Mouse (Mus musculus) hindbrain, embryonic 16.5 days (tissue): ENCODE results near the gene Gm20498. TPM values are rescaled to one million over a fixed set of nuclear protein-coding genes. Genes with fewer than 3 reads are reported as not detected.
A peak's percentile ranks its signal among the peaks of the same experiment; 100 is the strongest.
"Not testable (repeated sequence)": the region's sequence is repeated elsewhere in the genome, so short reads cannot be mapped to it uniquely, and the experiment has no call there.

Experiments
- ATAC-seq: fragments of 200-750 bp; cut with Nextera tagmentation; 2 replicates; pipeline ENCODE4 v1.8.0; 2017; ENCODE audit warnings: moderate TSS enrichment, moderate library complexity
- H3K27ac ChIP-seq: fragments of 300-500 bp; sonication (generic); 2 replicates; pipeline ENCODE4 v1.5.1; 2014; ENCODE audit warnings: low read depth, mild to moderate bottlenecking, control low read depth, low read length, moderate library complexity
- H3K27me3 ChIP-seq: fragments of 300-500 bp; sonication (generic); replicated peaks from 2 replicates; pipeline ENCODE4 v1.6.1; 2014; ENCODE audit warnings: low read length; ENCODE audit not compliant: control insufficient read depth, insufficient read depth
- H3K36me3 ChIP-seq: fragments of 300-500 bp; sonication (generic); 2 replicates; pipeline ENCODE4 v1.6.1; 2014; ENCODE audit warnings: mild to moderate bottlenecking, low read length, moderate library complexity, mixed read lengths; ENCODE audit not compliant: control insufficient read depth, insufficient read depth
- H3K4me1 ChIP-seq: fragments of 300-500 bp; sonication (generic); 2 replicates; pipeline ENCODE4 v1.6.1; 2014; ENCODE audit warnings: low read depth, low read length; ENCODE audit not compliant: control insufficient read depth, insufficient read depth
- H3K4me2 ChIP-seq: fragments of 300-500 bp; sonication (generic); 2 replicates; pipeline ENCODE4 v1.6.1; 2014; ENCODE audit warnings: mild to moderate bottlenecking, low read length, control low read depth, moderate library complexity
- H3K4me3 ChIP-seq: fragments of 300-500 bp; sonication (generic); 2 replicates; pipeline ENCODE4 v1.5.1; 2014; ENCODE audit warnings: mild to moderate bottlenecking, low read length, control low read depth, moderate library complexity
- H3K9ac ChIP-seq: fragments of 300-500 bp; sonication (generic); 2 replicates; pipeline ENCODE4 v1.6.1; 2014; ENCODE audit warnings: low read depth, mild to moderate bottlenecking, control low read depth, low read length, moderate library complexity
- H3K9me3 ChIP-seq: fragments of 300-500 bp; sonication (generic); 2 replicates; pipeline ENCODE4 v1.6.1; 2014; ENCODE audit warnings: mild to moderate bottlenecking, low read length, moderate library complexity; ENCODE audit not compliant: control insufficient read depth
- WGBS: fragments of 180-500 bp; shearing (Covaris S2); extraction: QIAGEN DNeasy Blood & Tissue Kit; methylation state at CpG from one replicate; pipeline ENCODE4 v1.1.7; 2014; 5-methylcytosine and 5-hydroxymethylcytosine counted together
- polyA plus RNA-seq: library from polyadenylated mRNA; unstranded; fragments of >200 nt; fragmentation: Nextera tagmentation; extraction: Ambion mirVana; gene quantifications from 2 replicates; pipeline ENCODE4 v1.2.1, GENCODE M21; 2015

The Gm20498 gene
- polyA plus RNA-seq, 1 experiment from 2014 or later, result 44.7 TPM

GRCm38 (mm10) chr12:81490491-81490890 is 42.2 kb downstream of the Gm20498 start:
- H3K27me3 ChIP-seq, result no peaks in the 10 kb centered on the region
- 90% methylated on average over 5 of the region's 5 CpGs for WGBS
- H3K36me3 ChIP-seq, result no peaks in the 10 kb centered on the region
- no peaks in the 10 kb centered on the region for H3K9me3 ChIP-seq
- H3K9ac ChIP-seq, result no peak overlapping the region
- H3K27ac ChIP-seq, result no peak overlapping the region
- H3K4me1 ChIP-seq, result peaks cover under 1% of the 10 kb centered on the region; the same call in 1 of the 2 replicates
- no peak overlapping the region for H3K4me3 ChIP-seq
- no peak overlapping the region for H3K4me2 ChIP-seq
- ATAC-seq, result no peak

GRCm38 (mm10) chr12:81485311-81485710 is 47.4 kb downstream of the Gm20498 start:
- ATAC-seq, result peak; percentile 32; the same call in 1 of the 2 replicates
- no peaks in the 10 kb centered on the region for H3K36me3 ChIP-seq
- peak overlapping the region; percentile 66 for H3K9ac ChIP-seq
- H3K27ac ChIP-seq, result peak overlapping the region; percentile 91
- no peaks in the 10 kb centered on the region for H3K9me3 ChIP-seq
- peak overlapping the region; percentile 70 for H3K4me2 ChIP-seq
- 45% methylated on average over 6 of the region's 6 CpGs for WGBS
- no peaks in the 10 kb centered on the region for H3K27me3 ChIP-seq
- H3K4me1 ChIP-seq, result peaks cover 3% of the 10 kb centered on the region
- peak overlapping the region; percentile 62 for H3K4me3 ChIP-seq

GRCm38 (mm10) chr12:81484727-81485191 is 47.9 kb downstream of the Gm20498 start, which contains the start of gene Cox16:
TSS of gene Cox16 (minus strand) at chr12:81485127.
- H3K9ac ChIP-seq, result peak within 1 kb of the TSS; percentile 66
- H3K4me3 ChIP-seq, result peak within 1 kb of the TSS; percentile 62
- H3K27me3 ChIP-seq, result no peaks in the 10 kb centered on the region
- H3K4me2 ChIP-seq, result peak within 1 kb of the TSS; percentile 70
- peak; percentile 98 for ATAC-seq
- H3K36me3 ChIP-seq, result no peaks in the 10 kb centered on the region
- H3K27ac ChIP-seq, result peak within 1 kb of the TSS; percentile 91
- H3K9me3 ChIP-seq, result no peaks in the 10 kb centered on the region
- peaks cover 3% of the 10 kb centered on the region for H3K4me1 ChIP-seq
- 1% methylated on average over 31 of the region's 31 CpGs for WGBS

- peak overlapping the region; percentile 66 for H3K9ac ChIP-seq
- H3K27me3 ChIP-seq, result no peaks in the 10 kb centered on the region
- H3K9me3 ChIP-seq, result no peaks in the 10 kb centered on the region
- H3K4me2 ChIP-seq, result peak overlapping the region; percentile 70
- no peak for ATAC-seq
- H3K36me3 ChIP-seq, result no peaks in the 10 kb centered on the region
- peak overlapping the region; percentile 62 for H3K4me3 ChIP-seq
- peak overlapping the region; percentile 91; the same call in 1 of the 2 replicates for H3K27ac ChIP-seq
- H3K4me1 ChIP-seq, result peaks cover 3% of the 10 kb centered on the region
- WGBS, result 2% methylated on average over 7 of the region's 7 CpGs
Observed at GRCm38 (mm10) chr12:81484212-81484611, 48.5 kb downstream of the Gm20498 start.

- ATAC-seq, result no peak
- H3K4me3 ChIP-seq, result peak overlapping the region; percentile 62
- H3K9me3 ChIP-seq, result no peaks in the 10 kb centered on the region
- H3K9ac ChIP-seq, result peak overlapping the region; percentile 51
- H3K27ac ChIP-seq, result no peak overlapping the region
- H3K36me3 ChIP-seq, result no peaks in the 10 kb centered on the region
- peaks cover 3% of the 10 kb centered on the region for H3K4me1 ChIP-seq
- no peaks in the 10 kb centered on the region for H3K27me3 ChIP-seq
- H3K4me2 ChIP-seq, result peak overlapping the region; percentile 70
- 23% methylated on average over 17 of the region's 17 CpGs for WGBS
Observed at GRCm38 (mm10) chr12:81483656-81484055, 49.0 kb downstream of the Gm20498 start.

- H3K27ac ChIP-seq, H3K9me3 ChIP-seq, H3K4me1 ChIP-seq, ATAC-seq, H3K4me3 ChIP-seq, H3K4me2 ChIP-seq, H3K9ac ChIP-seq, H3K36me3 ChIP-seq, H3K27me3 ChIP-seq: not testable (repeated sequence)
- 95% methylated on average over 7 of the region's 7 CpGs for WGBS
Observed at GRCm38 (mm10) chr12:81459051-81459450, 73.7 kb downstream of the Gm20498 start.

GRCm38 (mm10) chr12:81438985-81439384 is 93.7 kb downstream of the Gm20498 start:
- not testable (repeated sequence) for ATAC-seq, H3K9me3 ChIP-seq, H3K27me3 ChIP-seq, H3K4me2 ChIP-seq, H3K27ac ChIP-seq, H3K4me1 ChIP-seq, H3K4me3 ChIP-seq, H3K36me3 ChIP-seq, H3K9ac ChIP-seq
- 97% methylated on average over 9 of the region's 9 CpGs for WGBS

GRCm38 (mm10) chr12:81434778-81435177 is 97.9 kb downstream of the Gm20498 start:
- H3K9me3 ChIP-seq, result not testable (repeated sequence)
- WGBS, result 98% methylated on average over 2 of the region's 2 CpGs

GRCm38 (mm10) chr12:81421846-81422245 is 110.9 kb downstream of the Gm20498 start, which contains the start of gene Adam4:
TSS of gene Adam4 (minus strand) at chr12:81421946.
- WGBS, result 97% methylated on average over 1 of the region's 1 CpGs
- Histone ChIP-seq H3K4me1 (no peaks in the 10 kb centered on the region), H3K9me3 (peaks cover 20% of the 10 kb centered on the region), H3K27me3 (no peaks in the 10 kb centered on the region), H3K4me3 (no peak within 1 kb of the TSS), H3K9ac (no peak within 1 kb of the TSS), H3K4me2 (no peak within 1 kb of the TSS), H3K36me3 (peaks cover 3% of the 10 kb centered on the region; the same call in 1 of the 2 replicates), H3K27ac (no peak within 1 kb of the TSS)
- ATAC-seq, result no peak

More at GRCm38 (mm10) chr12:81434778-81435177, 97.9 kb downstream of the Gm20498 start:
- H3K9ac ChIP-seq, H3K4me1 ChIP-seq, H3K4me3 ChIP-seq, H3K27ac ChIP-seq, ATAC-seq, H3K4me2 ChIP-seq, H3K36me3 ChIP-seq, H3K27me3 ChIP-seq: not testable (repeated sequence)
